Mouse (Mus musculus): Measurements from ENCODE around the gene Slc6a1. TPM values are rescaled to one million over a fixed set of nuclear protein-coding genes. Genes with fewer than 3 reads are reported as not detected.

Slc6a1 gene
- polyA plus RNA-seq, 1 experiment from 2014 or later: not detected

DNA sequence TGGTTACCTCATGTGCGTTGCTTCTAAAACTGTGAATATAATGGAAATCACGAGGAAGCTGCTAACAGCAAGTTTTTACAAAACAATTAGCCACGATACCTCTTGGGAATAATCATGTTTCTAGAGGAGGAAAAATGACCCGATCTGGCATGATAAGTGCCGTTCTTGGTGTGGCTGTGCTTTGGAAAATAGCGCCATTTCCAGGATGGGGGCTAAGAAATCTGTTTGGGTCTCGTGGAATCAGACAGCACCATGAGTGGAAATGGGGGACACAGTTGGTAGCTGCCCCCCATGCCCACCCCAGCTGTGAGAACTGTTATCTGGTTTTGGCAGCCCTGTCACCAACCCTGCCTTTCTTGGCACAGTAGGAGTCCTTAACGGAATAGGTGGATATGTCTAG lies 81.3 kb downstream of the Slc6a1 start:
- no peaks in the 10 kb centered on the region for H3K4me1 ChIP-seq (replicated peaks)
- WGBS: 85% methylated on average over 8 of the region's 8 CpGs

GRCm38 (mm10) chr6:114364734-114365133 lies 82.3 kb downstream of the Slc6a1 start:
- no peaks in the 10 kb centered on the region for H3K36me3 ChIP-seq
- no peak for ATAC-seq (ENCODE audit: insufficient number of reproducible peaks, insufficient read depth, low FRiP score, low TSS enrichment, low read depth)
- no peak overlapping the region for H3K9ac ChIP-seq (replicated peaks)
- H3K4me3 ChIP-seq (replicated peaks): no peak overlapping the region
- peaks cover 5% of the 10 kb centered on the region for H3K27me3 ChIP-seq
- no peaks in the 10 kb centered on the region for H3K9me3 ChIP-seq
- no peak overlapping the region for H3K4me2 ChIP-seq
- no peaks in the 10 kb centered on the region for H3K4me1 ChIP-seq (replicated peaks)
- 75% methylated on average over 5 of the region's 5 CpGs for WGBS
- no peak overlapping the region for H3K27ac ChIP-seq

More for the DNA sequence above, 81.3 kb downstream of the Slc6a1 start:
- H3K4me3 ChIP-seq (replicated peaks): no peak overlapping the region
- H3K9me3 ChIP-seq: no peaks in the 10 kb centered on the region
- H3K36me3 ChIP-seq: no peaks in the 10 kb centered on the region
- no peak for ATAC-seq (ENCODE audit: insufficient number of reproducible peaks, insufficient read depth, low FRiP score, low TSS enrichment, low read depth)
- no peak overlapping the region for H3K9ac ChIP-seq (replicated peaks)
- H3K27me3 ChIP-seq: peaks cover under 1% of the 10 kb centered on the region
- no peak overlapping the region for H3K27ac ChIP-seq
- H3K4me2 ChIP-seq: no peak overlapping the region

- H3K9ac ChIP-seq (replicated peaks): no peak overlapping the region
- 63% methylated on average over 5 of the region's 5 CpGs for WGBS
- H3K4me1 ChIP-seq (replicated peaks): no peaks in the 10 kb centered on the region
- no peak for ATAC-seq (ENCODE audit: insufficient number of reproducible peaks, insufficient read depth, low FRiP score, low TSS enrichment, low read depth)
- H3K4me2 ChIP-seq: no peak overlapping the region
- H3K36me3 ChIP-seq: no peaks in the 10 kb centered on the region
- no peaks in the 10 kb centered on the region for H3K9me3 ChIP-seq
- H3K27me3 ChIP-seq: peaks cover 5% of the 10 kb centered on the region
- no peak overlapping the region for H3K4me3 ChIP-seq (replicated peaks)
- H3K27ac ChIP-seq: no peak overlapping the region
These were observed 83.8 kb downstream of the Slc6a1 start for GRCm38 (mm10) chr6:114366191-114366590.

Other genes with a start within 250 kb of the Slc6a1 start
- 0.05 and 0.25 TPM in 2 replicates for gene Atp2b2, start 240.0 kb upstream of the Slc6a1 start, polyA plus RNA-seq (2016; fragmentation: Nextera tagmentation; extraction: Ambion mirVana)
- 0.05 TPM in 1 of 2 replicates, not detected in the other for gene Slc6a11, start 151.4 kb upstream of the Slc6a1 start, polyA plus RNA-seq (2016; fragmentation: Nextera tagmentation; extraction: Ambion mirVana)
- 0.11 TPM in 1 of 2 replicates, not detected in the other for gene Hrh1, start 115.3 kb downstream of the Slc6a1 start, polyA plus RNA-seq (2016; fragmentation: Nextera tagmentation; extraction: Ambion mirVana)